Mouse (Mus musculus) G1E (cell line): ENCODE results near the gene Ap2a2. TPM values are rescaled to one million over a fixed set of nuclear protein-coding genes. Genes with fewer than 3 reads are reported as not detected.
"Not testable (repeated sequence)": the region's sequence is repeated elsewhere in the genome, so short reads cannot be mapped to it uniquely, and the experiment has no call there.

Experiments used
- ATAC-seq: 2 replicates; pipeline ENCODE4 v1.8.0; 2016; ENCODE audit warnings: mild to moderate bottlenecking; ENCODE audit not compliant: insufficient number of reproducible peaks, poor library complexity, low FRiP score, severe bottlenecking; ENCODE audit errors: extremely low read depth
- DNase-seq: peaks from one replicate; pipeline ENCODE4 v3.0.0; 2012; ENCODE audit warnings: low spot score
- H3K27me3 ChIP-seq: 2 replicates; pipeline ENCODE4 v1.6.1; 2012; ENCODE audit warnings: mild to moderate bottlenecking, low read length, inconsistent platforms; ENCODE audit not compliant: insufficient read depth
- H3K36me3 ChIP-seq: replicated peaks from 2 replicates; pipeline ENCODE3; 2012; ENCODE audit warnings: mild to moderate bottlenecking, inconsistent platforms
- H3K4me1 ChIP-seq: 2 replicates; pipeline ENCODE4 v1.6.1; 2012; ENCODE audit warnings: low read depth, low read length, inconsistent platforms, mixed read lengths; ENCODE audit not compliant: insufficient read depth
- H3K4me3 ChIP-seq: 2 replicates; pipeline ENCODE4 v1.5.1; 2012; ENCODE audit warnings: low read depth, mild to moderate bottlenecking, inconsistent platforms, low read length, moderate library complexity, mixed read lengths
- H3K9me3 ChIP-seq: replicated peaks from 2 replicates; pipeline ENCODE4 v1.6.1; 2012; ENCODE audit warnings: inconsistent platforms
- CTCF ChIP-seq: IDR thresholded peaks from 2 replicates; pipeline ENCODE4 v1.5.1; 2012; ENCODE audit warnings: low read depth, low read length, inconsistent platforms, mixed read lengths
- GATA1 ChIP-seq: IDR thresholded peaks from 2 replicates; pipeline ENCODE4 v1.6.1; 2012; ENCODE audit warnings: borderline replicate concordance, low read length, inconsistent platforms, mixed read lengths
- GATA2 ChIP-seq: IDR thresholded peaks from 2 replicates; pipeline ENCODE4 v1.6.1; 2012; ENCODE audit warnings: low read depth, low read length, inconsistent platforms, borderline replicate concordance
- POLR2AphosphoS5 ChIP-seq: IDR thresholded peaks from 2 replicates; pipeline ENCODE4 v1.6.1; 2012; ENCODE audit warnings: low read depth, low read length, inconsistent platforms; ENCODE audit not compliant: insufficient replicate concordance
- TAL1 ChIP-seq: conservative IDR thresholded peaks from 2 replicates; pipeline ENCODE4 v1.6.1; 2012; ENCODE audit warnings: low read depth, low read length, inconsistent platforms, mixed read lengths
- polyA plus RNA-seq: library from polyadenylated mRNA; stranded (reverse); fragments of >175 nt; gene quantifications from 2 replicates; pipeline ENCODE4 v1.2.3, GENCODE M21; 2012
- total RNA-seq, 2 experiments: library from RNA; stranded (forward) in 1 of 2; stranded (reverse) in 1 of 2; fragments of 200-1000 nt in 1 of 2; fragments of >200 nt in 1 of 2; fragmentation: Nextera tagmentation in 1 of 2; gene quantifications; 2 replicates each; pipeline ENCODE4 v1.2.3; 2014 to 2017

Ap2a2 gene
- total and polyA plus RNA-seq, 3 experiments: 2.8 to 4.5 (median 3.2) TPM

GRCm38 (mm10) chr7:141662223-141662622 lies 100.2 kb downstream of the Ap2a2 start:
- Histone ChIP-seq H3K9me3 (no peaks in the 10 kb centered on the region), H3K27me3 (peaks cover 12% of the 10 kb centered on the region), H3K4me3 (no peak overlapping the region), H3K36me3 (no peaks in the 10 kb centered on the region), H3K4me1 (no peaks in the 10 kb centered on the region)
- DNase-seq (no peak), ATAC-seq (no peak)
- TF ChIP-seq GATA2: no peak
- no peak for TF ChIP-seq CTCF
- TF ChIP-seq GATA1: no peak
- TF ChIP-seq POLR2AphosphoS5: no peak
- TF ChIP-seq TAL1: no peak

GRCm38 (mm10) chr7:141666190-141666589 lies 104.2 kb downstream of the Ap2a2 start:
- Histone ChIP-seq H3K9me3 (no peaks in the 10 kb centered on the region), H3K27me3 (peaks cover 5% of the 10 kb centered on the region), H3K36me3 (no peaks in the 10 kb centered on the region), H3K4me3 (no peak overlapping the region), H3K4me1 (no peaks in the 10 kb centered on the region)
- ATAC-seq (no peak), DNase-seq (no peak)
- no peak for TF ChIP-seq GATA1

GRCm38 (mm10) chr7:141669097-141669496 lies 107.1 kb downstream of the Ap2a2 start:
- not testable (repeated sequence) for H3K36me3 ChIP-seq, H3K4me3 ChIP-seq, H3K9me3 ChIP-seq, H3K27me3 ChIP-seq, DNase-seq, ATAC-seq, H3K4me1 ChIP-seq

GRCm38 (mm10) chr7:141670999-141671398 lies 109.0 kb downstream of the Ap2a2 start:
- Histone ChIP-seq H3K9me3 (no peaks in the 10 kb centered on the region), H3K4me1 (no peaks in the 10 kb centered on the region), H3K27me3 (peaks cover 6% of the 10 kb centered on the region; the same call in 1 of the 2 replicates), H3K4me3 (no peak overlapping the region), H3K36me3 (no peaks in the 10 kb centered on the region)
- no peak for ATAC-seq
- TF ChIP-seq CTCF (no peak), GATA2 (no peak), GATA1 (no peak), POLR2AphosphoS5 (no peak), TAL1 (no peak)
- no peak for DNase-seq

GRCm38 (mm10) chr7:141671626-141672291 lies 109.8 kb downstream of the Ap2a2 start:
- Histone ChIP-seq H3K27me3 (peaks cover 4% of the 10 kb centered on the region; the same call in 1 of the 2 replicates), H3K9me3 (no peaks in the 10 kb centered on the region), H3K4me3 (no peak overlapping the region), H3K4me1 (no peaks in the 10 kb centered on the region), H3K36me3 (no peaks in the 10 kb centered on the region)
- TF ChIP-seq TAL1: no peak
- no peak for TF ChIP-seq GATA2
- TF ChIP-seq GATA1: no peak
- no peak for TF ChIP-seq POLR2AphosphoS5
- no peak for TF ChIP-seq CTCF
- DNase-seq (no peak), ATAC-seq (no peak)

GRCm38 (mm10) chr7:141678922-141679321 lies 116.9 kb downstream of the Ap2a2 start:
- ATAC-seq (no peak), DNase-seq (no peak)
- Histone ChIP-seq H3K27me3 (peaks cover 14% of the 10 kb centered on the region), H3K9me3 (no peaks in the 10 kb centered on the region), H3K36me3 (no peaks in the 10 kb centered on the region), H3K4me3 (no peak overlapping the region), H3K4me1 (no peaks in the 10 kb centered on the region)
- TF ChIP-seq POLR2AphosphoS5: no peak
- no peak for TF ChIP-seq TAL1
- no peak for TF ChIP-seq GATA2
- no peak for TF ChIP-seq GATA1
- TF ChIP-seq CTCF: no peak

Other genes starting within 250 kb of the Ap2a2 start
- 35.3 and 41.2 TPM in 2 replicates for gene Deaf1, start 234.5 kb upstream of the Ap2a2 start, total RNA-seq (2014; fragmentation: Nextera tagmentation)
- 22.9 and 27.0 TPM in 2 replicates for gene Deaf1, start 234.5 kb upstream of the Ap2a2 start, total RNA-seq (2017)
- 55.8 and 61.7 TPM in 2 replicates for gene Deaf1, start 234.5 kb upstream of the Ap2a2 start, polyA plus RNA-seq
- gene Tmem80, start 234.4 kb upstream of the Ap2a2 start, total RNA-seq (2014; fragmentation: Nextera tagmentation): 22.5 and 24.4 TPM in 2 replicates
- gene Tmem80, start 234.4 kb upstream of the Ap2a2 start, total RNA-seq (2017): 18.0 and 18.3 TPM in 2 replicates
- gene Tmem80, start 234.4 kb upstream of the Ap2a2 start, polyA plus RNA-seq: 8.4 and 9.0 TPM in 2 replicates
- gene Eps8l2, start 223.3 kb upstream of the Ap2a2 start, total RNA-seq (2014; fragmentation: Nextera tagmentation): not detected in 2 replicates
- 0.33 TPM in 1 of 2 replicates, not detected in the other for gene Eps8l2, start 223.3 kb upstream of the Ap2a2 start, total RNA-seq (2017)
- not detected in 2 replicates for gene Eps8l2, start 223.3 kb upstream of the Ap2a2 start, polyA plus RNA-seq
- gene Taldo1, start 170.0 kb upstream of the Ap2a2 start, total RNA-seq (2014; fragmentation: Nextera tagmentation): 59.1 and 68.2 TPM in 2 replicates
- 514 and 659 TPM in 2 replicates for gene Taldo1, start 170.0 kb upstream of the Ap2a2 start, total RNA-seq (2017)
- 207 and 336 TPM in 2 replicates for gene Taldo1, start 170.0 kb upstream of the Ap2a2 start, polyA plus RNA-seq
- gene Gatd1, start 148.0 kb upstream of the Ap2a2 start, total RNA-seq (2014; fragmentation: Nextera tagmentation): 22.6 and 30.8 TPM in 2 replicates
- 23.8 and 23.9 TPM in 2 replicates for gene Gatd1, start 148.0 kb upstream of the Ap2a2 start, total RNA-seq (2017)
- 15.4 and 16.5 TPM in 2 replicates for gene Gatd1, start 148.0 kb upstream of the Ap2a2 start, polyA plus RNA-seq
- not detected in 2 replicates for gene Cend1, start 132.7 kb upstream of the Ap2a2 start, total RNA-seq (2014; fragmentation: Nextera tagmentation)
- not detected in 2 replicates for gene Cend1, start 132.7 kb upstream of the Ap2a2 start, total RNA-seq (2017)
- not detected in 2 replicates for gene Cend1, start 132.7 kb upstream of the Ap2a2 start, polyA plus RNA-seq
- gene Slc25a22, start 124.3 kb upstream of the Ap2a2 start, total RNA-seq (2014; fragmentation: Nextera tagmentation): 16.3 and 20.8 TPM in 2 replicates
- 3.7 and 3.8 TPM in 2 replicates for gene Slc25a22, start 124.3 kb upstream of the Ap2a2 start, total RNA-seq (2017)
- gene Slc25a22, start 124.3 kb upstream of the Ap2a2 start, polyA plus RNA-seq: 51.8 and 54.9 TPM in 2 replicates
- gene Pidd1, start 118.1 kb upstream of the Ap2a2 start, total RNA-seq (2014; fragmentation: Nextera tagmentation): 22.9 and 29.6 TPM in 2 replicates
- gene Pidd1, start 118.1 kb upstream of the Ap2a2 start, total RNA-seq (2017): 8.8 and 8.9 TPM in 2 replicates
- 40.1 and 59.6 TPM in 2 replicates for gene Pidd1, start 118.1 kb upstream of the Ap2a2 start, polyA plus RNA-seq
- 939 and 1,045 TPM in 2 replicates for gene Rplp2, start 114.8 kb upstream of the Ap2a2 start, total RNA-seq (2014; fragmentation: Nextera tagmentation)
- 1,867 and 2,370 TPM in 2 replicates for gene Rplp2, start 114.8 kb upstream of the Ap2a2 start, total RNA-seq (2017)
- 5,272 and 6,746 TPM in 2 replicates for gene Rplp2, start 114.8 kb upstream of the Ap2a2 start, polyA plus RNA-seq
- 23.6 and 26.7 TPM in 2 replicates for gene Pnpla2, start 107.0 kb upstream of the Ap2a2 start, total RNA-seq (2014; fragmentation: Nextera tagmentation)
- gene Pnpla2, start 107.0 kb upstream of the Ap2a2 start, total RNA-seq (2017): 7.1 and 9.9 TPM in 2 replicates
- gene Pnpla2, start 107.0 kb upstream of the Ap2a2 start, polyA plus RNA-seq: 49.9 and 50.5 TPM in 2 replicates
- gene Cracr2b, start 101.1 kb upstream of the Ap2a2 start, total RNA-seq (2014; fragmentation: Nextera tagmentation): not detected in 2 replicates
- 0.44 TPM in 1 of 2 replicates, not detected in the other for gene Cracr2b, start 101.1 kb upstream of the Ap2a2 start, total RNA-seq (2017)
- not detected in 2 replicates for gene Cracr2b, start 101.1 kb upstream of the Ap2a2 start, polyA plus RNA-seq
- gene Cd151, start 94.8 kb upstream of the Ap2a2 start, total RNA-seq (2014; fragmentation: Nextera tagmentation): 6.4 and 13.8 TPM in 2 replicates
- gene Cd151, start 94.8 kb upstream of the Ap2a2 start, total RNA-seq (2017): 18.1 and 24.3 TPM in 2 replicates
- 8.0 and 13.3 TPM in 2 replicates for gene Cd151, start 94.8 kb upstream of the Ap2a2 start, polyA plus RNA-seq
- 13.0 and 18.7 TPM in 2 replicates for gene Polr2l, start 87.0 kb upstream of the Ap2a2 start, total RNA-seq (2014; fragmentation: Nextera tagmentation)
- 61.0 and 66.9 TPM in 2 replicates for gene Polr2l, start 87.0 kb upstream of the Ap2a2 start, total RNA-seq (2017)
- gene Polr2l, start 87.0 kb upstream of the Ap2a2 start, polyA plus RNA-seq: 58.3 and 69.4 TPM in 2 replicates
- 13.5 and 14.6 TPM in 2 replicates for gene Tspan4, start 86.9 kb upstream of the Ap2a2 start, total RNA-seq (2014; fragmentation: Nextera tagmentation)
- 28.7 and 35.3 TPM in 2 replicates for gene Tspan4, start 86.9 kb upstream of the Ap2a2 start, total RNA-seq (2017)
- gene Tspan4, start 86.9 kb upstream of the Ap2a2 start, polyA plus RNA-seq: 15.3 and 16.2 TPM in 2 replicates
- gene Chid1, start 22.3 kb upstream of the Ap2a2 start, total RNA-seq (2014; fragmentation: Nextera tagmentation): 15.4 and 19.4 TPM in 2 replicates
- 25.1 and 32.5 TPM in 2 replicates for gene Chid1, start 22.3 kb upstream of the Ap2a2 start, total RNA-seq (2017)
- 14.4 and 19.2 TPM in 2 replicates for gene Chid1, start 22.3 kb upstream of the Ap2a2 start, polyA plus RNA-seq
- gene Muc6, start 93.1 kb downstream of the Ap2a2 start, total RNA-seq (2014; fragmentation: Nextera tagmentation): not detected in 2 replicates
- 0.22 and 0.23 TPM in 2 replicates for gene Muc6, start 93.1 kb downstream of the Ap2a2 start, total RNA-seq (2017)
- not detected in 2 replicates for gene Muc6, start 93.1 kb downstream of the Ap2a2 start, polyA plus RNA-seq
- not detected in 2 replicates for gene Muc2, start 128.2 kb downstream of the Ap2a2 start, total RNA-seq (2014; fragmentation: Nextera tagmentation)
- 0.05 TPM in 1 of 2 replicates, not detected in the other for gene Muc2, start 128.2 kb downstream of the Ap2a2 start, total RNA-seq (2017)
- not detected in 2 replicates for gene Muc2, start 128.2 kb downstream of the Ap2a2 start, polyA plus RNA-seq
- not detected in 2 replicates for gene Muc5ac, start 226.8 kb downstream of the Ap2a2 start, total RNA-seq (2014; fragmentation: Nextera tagmentation)
- under 0.01 TPM in 1 of 2 replicates, not detected in the other for gene Muc5ac, start 226.8 kb downstream of the Ap2a2 start, total RNA-seq (2017)
- not detected in 2 replicates for gene Muc5ac, start 226.8 kb downstream of the Ap2a2 start, polyA plus RNA-seq